Mouse (Mus musculus): ENCODE measurements at regions not wholly inside any gene's neighbourhood (a gene's known extent, or its start where the extent isn't known, plus 50 kb on each side); places are given as distances from the start of the nearest gene placed in this dataset.
"Not testable (repeated sequence)": the region's sequence is repeated elsewhere in the genome, so short reads cannot be mapped to it uniquely, and the experiment has no call there.

GRCm38 (mm10) chr8:19976461-19976860 is 73.3 kb downstream of the Gm31371 start:
- in situ Hi-C loops (cut with MboI, MseI): loop anchor here (5.0 to 25.0 kb wide), 2 partner anchors 326 to 711 kb away; no protein-coding TSS in a partner anchor

GRCm38 (mm10) chr8:19979536-19980345 is 76.5 kb downstream of the Gm31371 start:
- in situ Hi-C loops (cut with MboI, MseI): loop anchor here (5.0 to 25.0 kb wide), 3 partner anchors 145 to 708 kb away; no protein-coding TSS in a partner anchor

- in situ Hi-C loops (cut with MboI, MseI): loop anchor here (10.0 to 25.0 kb wide), 2 partner anchors 144 to 707 kb away; no protein-coding TSS in a partner anchor
Observed at GRCm38 (mm10) chr8:19980346-19980726, 77.1 kb downstream of the Gm31371 start.

- in situ Hi-C loops (cut with MboI, MseI): loop anchor here (10.0 kb wide), 1 partner anchor 397 kb away; no protein-coding TSS in a partner anchor
Observed at GRCm38 (mm10) chr8:20008106-20008505, 104.9 kb downstream of the Gm31371 start.

- in situ Hi-C loops (cut with MboI, MseI): loop anchor here (10.0 kb wide), 1 partner anchor 584 kb away; no protein-coding TSS in a partner anchor
Observed at GRCm38 (mm10) chr8:20010947-20011346, 107.8 kb downstream of the Gm31371 start.

GRCm38 (mm10) chr8:20013278-20013677 is 110.1 kb downstream of the Gm31371 start:
- in situ Hi-C loops (cut with MboI, MseI): loop anchor here (10.0 kb wide), 1 partner anchor 582 kb away; no protein-coding TSS in a partner anchor

- in situ Hi-C loops (cut with MboI, MseI): loop anchor here (5.0 to 10.0 kb wide), 2 partner anchors 243 to 580 kb away; no protein-coding TSS in a partner anchor
Observed at GRCm38 (mm10) chr8:20014451-20015130, 111.4 kb downstream of the Gm31371 start.

- in situ Hi-C loops (cut with MboI, MseI): loop anchor here (5.0 to 10.0 kb wide), 2 partner anchors 242 to 579 kb away; no protein-coding TSS in a partner anchor
Observed at GRCm38 (mm10) chr8:20015411-20016081, 112.4 kb downstream of the Gm31371 start.

GRCm38 (mm10) chr8:20016082-20016840 is 113.1 kb downstream of the Gm31371 start:
- in situ Hi-C loops (cut with MboI, MseI): loop anchor here (5.0 to 10.0 kb wide), 2 partner anchors 241 to 579 kb away; no protein-coding TSS in a partner anchor

- in situ Hi-C loops (cut with MboI, MseI): loop anchor here (5.0 kb wide), 1 partner anchor 303 kb away; no protein-coding TSS in a partner anchor
Observed at GRCm38 (mm10) chr8:20025521-20025920, 122.3 kb downstream of the Gm31371 start.

GRCm38 (mm10) chr8:20027956-20028355 is 124.8 kb downstream of the Gm31371 start:
- in situ Hi-C loops (cut with MboI, MseI): loop anchor here (5.0 kb wide), 1 partner anchor 306 kb away; no protein-coding TSS in a partner anchor

- in situ Hi-C loops (cut with MboI, MseI): not testable (repeated sequence)
Observed at GRCm38 (mm10) chr8:20030131-20030530, 126.9 kb downstream of the Gm31371 start.

GRCm38 (mm10) chr8:20057626-20058025 is 154.4 kb downstream of the Gm31371 start:
- in situ Hi-C loops (cut with MboI, MseI): not testable (repeated sequence)

GRCm38 (mm10) chr8:20098121-20098520 is 194.9 kb downstream of the Gm31371 start:
- in situ Hi-C loops (cut with MboI, MseI): loop anchor here (5.0 to 10.0 kb wide), 3 partner anchors 417 to 747 kb away; no protein-coding TSS in a partner anchor

GRCm38 (mm10) chr8:20100241-20100640 is 197.0 kb downstream of the Gm31371 start:
- in situ Hi-C loops (cut with MboI, MseI): loop anchor here (5.0 to 10.0 kb wide), 4 partner anchors 135 to 432 kb away; no protein-coding TSS in a partner anchor

GRCm38 (mm10) chr8:20102374-20102773 is 199.2 kb downstream of the Gm31371 start:
- in situ Hi-C loops (cut with MboI, MseI): loop anchor here (5.0 to 10.0 kb wide), 4 partner anchors 138 to 430 kb away; no protein-coding TSS in a partner anchor

GRCm38 (mm10) chr8:20107154-20107553 is 204.0 kb downstream of the Gm31371 start:
- in situ Hi-C loops (cut with MboI, MseI): loop anchor here (5.0 to 10.0 kb wide), 2 partner anchors 142 to 340 kb away; no protein-coding TSS in a partner anchor

GRCm38 (mm10) chr8:20116785-20117184 is 213.6 kb downstream of the Gm31371 start:
- in situ Hi-C loops (cut with MboI, MseI): not testable (repeated sequence)

- in situ Hi-C loops (cut with MboI, MseI): not testable (repeated sequence)
Observed at GRCm38 (mm10) chr8:20119581-20119980, 216.4 kb downstream of the Gm31371 start.

- in situ Hi-C loops (cut with MboI, MseI): loop anchor here (5.0 to 10.0 kb wide), 5 partner anchors 135 to 427 kb away; no protein-coding TSS in a partner anchor
Observed at GRCm38 (mm10) chr8:20120186-20120585, 217.0 kb downstream of the Gm31371 start.
